36 mouse cellular contexts compared by ENCODE assay signal in the genomic region with DNA sequence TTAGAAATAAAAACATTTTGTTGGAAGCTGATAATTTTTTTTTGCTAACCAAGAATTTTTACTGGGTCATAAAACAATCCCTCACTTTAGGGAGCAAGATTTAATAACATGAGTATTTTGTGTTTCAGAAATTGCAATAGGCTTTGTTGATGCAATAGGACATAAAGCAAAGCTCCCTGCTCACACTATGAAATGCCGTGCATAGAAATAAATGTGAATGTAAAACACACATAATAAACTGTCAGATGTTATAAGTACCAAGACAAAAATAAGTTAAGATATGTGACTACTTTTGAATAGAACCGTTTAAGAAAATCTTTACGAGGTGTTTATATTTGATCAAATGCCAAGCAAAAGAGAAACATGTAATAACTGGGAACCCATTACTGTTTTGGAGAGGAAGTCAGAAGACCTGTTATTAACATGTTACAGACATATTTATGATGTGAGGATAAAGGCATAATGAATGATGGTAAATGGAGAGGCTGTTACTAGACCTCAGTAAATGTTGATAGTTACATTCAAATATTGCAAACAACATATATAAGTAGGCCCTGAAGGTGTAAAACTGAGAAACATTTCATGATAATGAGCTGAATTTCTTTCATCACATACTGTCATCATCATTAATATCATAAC.
"Had no signal": no experiment of that assay in that cellular context is flagged by ENCODE, and none has a peak within 500 bp of the region (broad histone marks: within the 10 kb centered on the region; RNA-seq: fewer than 3 reads in every experiment).

No protein-coding gene starts in this region.

- H3K4me2 ChIP-seq: heart, embryonic 11.5 days; heart, embryonic 12.5 days; heart, embryonic 13.5 days; heart, embryonic 15.5 days; hindbrain, embryonic 12.5 days; hindbrain, embryonic 13.5 days; hindbrain, embryonic 14.5 days; hindbrain, embryonic 15.5 days; intestine, embryonic 15.5 days; kidney, embryonic 15.5 days had no signal

- H3K36me3 ChIP-seq: heart, embryonic 10.5 days; heart, embryonic 12.5 days; heart, embryonic 13.5 days; heart, embryonic 15.5 days; hindbrain, embryonic 10.5 days; hindbrain, embryonic 12.5 days; hindbrain, embryonic 13.5 days; hindbrain, embryonic 15.5 days; intestine, embryonic 15.5 days; kidney, embryonic 15.5 days had no signal

- DNase-seq: heart, adult 18-20 months; heart, adult 2 months; heart, postnatal 10 days; heart, postnatal 14 days; heart, postnatal 36 days; heart, postnatal 4 days; kidney, adult 11 months; kidney, adult 18-20 months; kidney, adult 2 months; kidney, adult 8-10 months; kidney, adult 9 months; kidney, postnatal 10 days; kidney, postnatal 14 days; kidney, postnatal 25 days; kidney, postnatal 36 days; kidney, postnatal 4 days; layer of hippocampus, adult 9-11 months had no signal

- H3K27me3 ChIP-seq: heart, embryonic 12.5 days; heart, embryonic 13.5 days; heart, embryonic 15.5 days; hindbrain, embryonic 12.5 days; hindbrain, embryonic 13.5 days; hindbrain, embryonic 15.5 days; intestine, embryonic 15.5 days; kidney, embryonic 15.5 days had no signal

- H3K4me3 ChIP-seq: heart, adult 2 months; heart, embryonic 10.5 days; heart, embryonic 12.5 days; heart, embryonic 13.5 days; heart, embryonic 15.5 days; hindbrain, embryonic 10.5 days; hindbrain, embryonic 12.5 days; hindbrain, embryonic 13.5 days; hindbrain, embryonic 15.5 days; intestine, embryonic 15.5 days; kidney, embryonic 15.5 days; layer of hippocampus, adult 2 months had no signal

- H3K9me3 ChIP-seq: heart, embryonic 10.5 days; heart, embryonic 12.5 days; heart, embryonic 15.5 days; hindbrain, embryonic 10.5 days; hindbrain, embryonic 12.5 days; hindbrain, embryonic 13.5 days; hindbrain, embryonic 15.5 days; intestine, embryonic 15.5 days; kidney, embryonic 15.5 days had no signal

- H3K9ac ChIP-seq: heart, embryonic 12.5 days; heart, embryonic 13.5 days; heart, embryonic 15.5 days; hindbrain, embryonic 12.5 days; hindbrain, embryonic 13.5 days; hindbrain, embryonic 14.5 days; hindbrain, embryonic 15.5 days; intestine, embryonic 15.5 days; kidney, embryonic 15.5 days had no signal

- ATAC-seq: hindbrain, embryonic 16.5 days; hindbrain, postnatal 0 days; inflammation-experienced regulatory T-cells, adult 6 months; intestine, embryonic 15.5 days; intestine, embryonic 16.5 days; intestine, postnatal 0 days had no signal

- H3K27ac ChIP-seq: heart, adult 2 months; heart, embryonic 10.5 days; heart, embryonic 13.5 days; heart, embryonic 15.5 days; hindbrain, embryonic 10.5 days; hindbrain, embryonic 12.5 days; hindbrain, embryonic 13.5 days; hindbrain, embryonic 14.5 days; hindbrain, embryonic 15.5 days; hindbrain, postnatal 0 days; intestine, embryonic 15.5 days; kidney, embryonic 15.5 days; kidney, postnatal 0 days; layer of hippocampus, adult 2 months had no signal

- H3K4me1 ChIP-seq: heart, embryonic 10.5 days; heart, embryonic 12.5 days; heart, embryonic 15.5 days; hindbrain, embryonic 10.5 days; hindbrain, embryonic 12.5 days; hindbrain, embryonic 13.5 days; hindbrain, embryonic 15.5 days; intestine, embryonic 15.5 days; kidney, embryonic 15.5 days had no signal
